Mouse (Mus musculus): ENCODE measurements around the gene Rheb.
"Not testable (repeated sequence)": the region's sequence is repeated elsewhere in the genome, so short reads cannot be mapped to it uniquely, and the experiment has no call there.

Rheb gene

GRCm38 (mm10) chr5:24842274-24843102 is at the start of gene Rheb:
Gene Rheb (minus strand): TSS chr5:24842624.
- DNase-seq (ENCODE audit: low spot score in 2 of 2) = peak; percentile 98 to 99

GRCm38 (mm10) chr5:24889860-24890259 is 47.4 kb upstream of the Rheb start:
- DNase-seq (ENCODE audit: low spot score in 2 of 2) = no peak

GRCm38 (mm10) chr5:24888874-24889591 is 46.6 kb upstream of the Rheb start:
- no peak for DNase-seq (ENCODE audit: low spot score in 2 of 2)

- DNase-seq (ENCODE audit: low spot score in 2 of 2) = no peak
Measured at GRCm38 (mm10) chr5:24887271-24887670, 44.8 kb upstream of the Rheb start.

GRCm38 (mm10) chr5:24878713-24879112 is 36.3 kb upstream of the Rheb start:
- no peak for DNase-seq (ENCODE audit: low spot score in 2 of 2)

GRCm38 (mm10) chr5:24877836-24878624 is 35.6 kb upstream of the Rheb start:
- DNase-seq (ENCODE audit: low spot score in 2 of 2) = no peak

GRCm38 (mm10) chr5:24876653-24877052 is 34.2 kb upstream of the Rheb start:
- DNase-seq (ENCODE audit: low spot score in 2 of 2) = no peak

- no peak for DNase-seq (ENCODE audit: low spot score in 2 of 2)
Measured at GRCm38 (mm10) chr5:24874111-24874510, 31.7 kb upstream of the Rheb start.

- DNase-seq (ENCODE audit: low spot score in 2 of 2) = no peak
Measured at GRCm38 (mm10) chr5:24873221-24873620, 30.8 kb upstream of the Rheb start.

GRCm38 (mm10) chr5:24871276-24871675 is 28.9 kb upstream of the Rheb start:
- DNase-seq (ENCODE audit: low spot score in 2 of 2) = no peak

GRCm38 (mm10) chr5:24869796-24870289 is 27.4 kb upstream of the Rheb start:
- no peak for DNase-seq (ENCODE audit: low spot score in 2 of 2)

GRCm38 (mm10) chr5:24863804-24864203 is 21.4 kb upstream of the Rheb start:
- no peak for DNase-seq (ENCODE audit: low spot score in 2 of 2)

GRCm38 (mm10) chr5:24861449-24861930 is 19.1 kb upstream of the Rheb start:
- no peak for DNase-seq (ENCODE audit: low spot score in 2 of 2)

GRCm38 (mm10) chr5:24860635-24861448 is 18.4 kb upstream of the Rheb start:
- DNase-seq (ENCODE audit: low spot score in 2 of 2) = no peak

GRCm38 (mm10) chr5:24859771-24860540 is 17.5 kb upstream of the Rheb start:
- DNase-seq (ENCODE audit: low spot score in 2 of 2) = no peak

GRCm38 (mm10) chr5:24854827-24855600 is 12.6 kb upstream of the Rheb start:
- DNase-seq (ENCODE audit: low spot score in 2 of 2) = no peak

GRCm38 (mm10) chr5:24854256-24854655 is 11.8 kb upstream of the Rheb start:
- DNase-seq (ENCODE audit: low spot score in 2 of 2) = no peak

GRCm38 (mm10) chr5:24848261-24848660 is 5.8 kb upstream of the Rheb start:
- not testable (repeated sequence) for DNase-seq (ENCODE audit: low spot score in 2 of 2)

- no peak for DNase-seq (ENCODE audit: low spot score in 2 of 2)
Measured at GRCm38 (mm10) chr5:24843841-24844240, 1.4 kb upstream of the Rheb start.

Measured in urinary bladder, postnatal 4 days (tissue).